Mouse (Mus musculus) midbrain, postnatal 0 days (tissue): ENCODE measurements around the gene Osbpl5. TPM values are rescaled to one million over a fixed set of nuclear protein-coding genes. Genes with fewer than 3 reads are reported as not detected.
A peak's percentile ranks its signal among the peaks of the same experiment; 100 is the strongest.

Experiments used
- ATAC-seq: fragments of 200-750 bp; cut with Nextera tagmentation; 2 replicates; pipeline ENCODE4 v1.8.0; 2017; ENCODE audit warnings: moderate number of reproducible peaks, mild to moderate bottlenecking, moderate TSS enrichment, moderate library complexity; ENCODE audit not compliant: low FRiP score
- DNase-seq: peaks from one replicate; pipeline ENCODE4 v3.0.0-alpha.2; 2015; ENCODE audit warnings: low spot score
- H3K27ac ChIP-seq: fragments of 300-500 bp; sonication (generic); 2 replicates; pipeline ENCODE4 v1.5.1; 2014; ENCODE audit warnings: low read depth, mild to moderate bottlenecking, low read length, mixed read lengths
- H3K27me3 ChIP-seq: fragments of 300-500 bp; sonication (generic); 2 replicates; pipeline ENCODE4 v1.6.1; 2014; ENCODE audit warnings: low read length, control low read depth, mixed read lengths; ENCODE audit not compliant: insufficient read depth
- H3K36me3 ChIP-seq: fragments of 300-500 bp; sonication (generic); 2 replicates; pipeline ENCODE4 v1.6.1; 2014; ENCODE audit warnings: low read length, control low read depth, mixed read lengths; ENCODE audit not compliant: insufficient read depth
- H3K4me1 ChIP-seq: fragments of 300-500 bp; sonication (generic); 2 replicates; pipeline ENCODE4 v1.6.1; 2014; ENCODE audit warnings: mild to moderate bottlenecking, control low read depth, antibody characterized with exemption, low read length, mixed read lengths; ENCODE audit not compliant: insufficient read depth
- H3K4me2 ChIP-seq: fragments of 300-500 bp; sonication (generic); 2 replicates; pipeline ENCODE4 v1.6.1; 2014; ENCODE audit warnings: low read depth, mild to moderate bottlenecking, low read length, mixed read lengths; ENCODE audit not compliant: poor library complexity, severe bottlenecking
- H3K4me3 ChIP-seq: fragments of 300-500 bp; sonication (generic); 2 replicates; pipeline ENCODE4 v1.5.1; 2014; ENCODE audit warnings: low read depth, mild to moderate bottlenecking, low read length, moderate library complexity
- H3K9ac ChIP-seq: fragments of 300-500 bp; sonication (generic); replicated peaks from 2 replicates; pipeline ENCODE4 v1.6.1; 2014; ENCODE audit warnings: mild to moderate bottlenecking, low read length, moderate library complexity, mixed read lengths; ENCODE audit not compliant: poor library complexity, severe bottlenecking
- H3K9me3 ChIP-seq: fragments of 300-500 bp; sonication (generic); 2 replicates; pipeline ENCODE4 v1.6.1; 2016; ENCODE audit warnings: low read length, control low read depth
- CTCF ChIP-seq: IDR thresholded peaks from 2 replicates; pipeline ENCODE4 v1.5.1; 2016; ENCODE audit warnings: antibody characterized with exemption, mild to moderate bottlenecking
- WGBS: fragments of 180-500 bp; shearing (Covaris S2); extraction: QIAGEN DNeasy Blood & Tissue Kit; methylation state at CpG from one replicate; pipeline ENCODE4 v1.1.7; 2014; 5-methylcytosine and 5-hydroxymethylcytosine counted together
- polyA plus RNA-seq: library from polyadenylated mRNA; unstranded; fragments of >200 nt; fragmentation: Nextera tagmentation; extraction: Ambion mirVana; gene quantifications from 2 replicates; pipeline ENCODE4 v1.2.1, GENCODE M21; 2015
- total RNA-seq: library from RNA; depleted of rRNA; stranded (reverse); fragments of >200 nt; gene quantifications from 2 replicates; pipeline ENCODE4 v1.2.3, GENCODE M21; 2014; rRNA removed

The Osbpl5 gene
- 47.7 and 52.6 TPM in 2 replicates for total RNA-seq
- 26.7 and 30.2 TPM in 2 replicates for polyA plus RNA-seq

DNA sequence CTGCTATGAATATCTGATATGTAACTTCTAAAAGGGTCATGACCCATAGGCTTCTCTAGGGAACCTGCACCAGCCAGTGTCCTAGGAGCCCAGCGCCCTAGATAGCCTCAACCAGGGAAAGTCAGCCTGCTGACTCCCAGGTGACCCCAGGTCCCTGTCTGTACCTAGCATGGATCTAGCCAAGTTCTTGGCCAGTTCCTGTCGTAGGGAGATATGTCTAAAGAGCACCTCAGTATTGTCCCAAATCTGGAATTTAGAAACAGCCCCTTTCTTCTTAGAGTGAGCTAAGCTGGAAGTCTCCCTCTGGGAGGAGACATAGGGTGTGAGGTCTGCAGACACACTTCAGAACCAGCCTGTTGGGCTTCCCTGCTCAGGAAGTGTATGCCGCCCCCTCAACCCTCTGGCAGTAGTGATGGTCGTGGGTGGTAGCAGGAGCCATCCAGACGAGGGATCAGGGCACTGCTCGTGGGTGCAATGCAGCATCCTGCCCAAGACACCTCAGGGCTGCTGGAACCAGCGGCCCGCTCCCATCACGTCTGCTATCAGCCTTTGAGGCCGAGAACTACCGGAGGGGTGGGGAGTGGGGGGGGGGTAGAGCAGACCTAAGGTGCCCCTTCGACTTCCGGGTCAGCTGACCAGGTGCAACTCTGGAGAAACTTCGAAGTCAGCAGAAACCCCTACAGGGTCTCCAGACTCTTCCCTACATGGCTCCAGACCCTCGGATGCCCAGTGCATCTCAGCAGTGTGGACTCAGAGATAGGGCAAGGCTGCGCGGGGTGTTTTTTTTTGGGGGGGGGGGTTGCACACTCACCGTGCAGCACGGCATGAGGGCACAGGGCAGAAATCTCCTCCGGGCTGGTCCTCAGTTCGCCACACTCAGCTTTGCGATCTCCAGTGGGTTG is at the start of gene Osbpl5:
Gene Osbpl5 (minus strand): TSS at position 861 of the 902 bp plus-strand sequence.
- Histone ChIP-seq H3K36me3 (no peaks in the 10 kb centered on the region), H3K27me3 (peaks cover 10% of the 10 kb centered on the region), H3K4me3 (peak within 1 kb of the TSS; percentile 30), H3K27ac (no peak within 1 kb of the TSS), H3K9me3 (no peaks in the 10 kb centered on the region), H3K4me1 (peaks cover 8% of the 10 kb centered on the region; the same call in 1 of the 2 replicates), H3K4me2 (peak within 1 kb of the TSS; percentile 60), H3K9ac (0 out of 2 replicates have a peak within 1 kb of the TSS, but pooled peaks have one; percentile 3)
- TF ChIP-seq CTCF = no peak
- DNase-seq = no peak
- peak; percentile 21 for ATAC-seq
- WGBS = 25% methylated on average over 22 of the region's 22 CpGs

DNA sequence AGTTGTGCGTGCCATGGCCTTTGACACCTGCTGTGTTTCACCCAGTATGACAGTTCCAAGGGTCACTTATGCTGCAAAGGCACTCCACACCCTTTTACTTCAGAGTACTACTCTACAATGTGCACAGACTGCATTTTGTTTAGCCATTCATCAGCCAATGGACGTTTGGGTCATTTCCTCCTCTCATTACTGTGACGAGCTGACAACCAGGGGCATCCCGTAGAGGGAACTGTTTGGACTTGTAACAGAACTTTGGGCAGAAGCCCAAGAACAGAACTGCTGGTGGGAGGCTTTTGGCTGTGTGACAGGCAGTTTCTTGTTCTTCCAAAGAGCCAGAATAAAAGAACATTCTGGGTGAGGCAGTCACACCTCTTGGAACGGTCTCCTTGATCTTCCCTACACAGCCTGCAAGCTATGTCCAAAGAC is 48.4 kb upstream of the Osbpl5 start:
- no peak for ATAC-seq
- H3K36me3 ChIP-seq = peaks cover 38% of the 10 kb centered on the region

DNA sequence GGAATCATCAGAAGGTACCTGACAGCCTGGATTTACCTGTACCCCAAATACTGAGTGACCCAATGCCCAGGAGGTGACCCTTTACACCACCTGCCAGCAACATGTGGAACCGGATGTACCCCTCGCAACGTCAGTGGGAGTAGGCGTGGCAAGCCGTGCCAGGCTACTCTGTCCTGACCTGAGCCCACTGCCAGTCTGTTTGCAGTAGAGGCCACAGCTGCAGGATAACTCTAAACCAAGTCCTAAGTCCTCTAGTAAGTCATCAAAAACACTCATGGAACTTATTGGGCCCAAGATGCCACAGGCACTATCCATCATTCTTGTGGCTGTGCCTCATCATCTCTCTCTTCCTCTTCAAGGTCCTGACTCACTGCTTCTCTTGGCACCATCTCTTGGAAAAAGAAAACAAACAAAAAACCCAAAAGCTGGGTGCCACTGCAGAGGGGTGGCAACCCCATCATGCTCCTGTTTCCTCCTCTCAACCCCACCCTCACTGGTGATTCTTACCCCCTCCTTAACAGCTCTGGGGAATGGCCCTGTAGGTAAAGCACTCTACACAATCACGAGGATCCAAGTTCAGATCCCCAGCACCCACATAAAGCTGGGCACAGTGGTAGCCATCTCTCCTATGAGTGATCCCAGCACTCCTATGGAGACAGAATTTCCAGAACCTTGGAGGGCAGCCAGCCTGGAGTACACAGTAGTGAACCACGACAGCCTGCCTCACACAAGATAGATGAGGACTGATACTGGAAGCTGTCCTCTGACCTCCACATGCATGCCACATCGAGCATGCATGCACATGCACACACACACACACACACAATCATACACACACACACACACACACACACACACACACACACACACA is 44.6 kb upstream of the Osbpl5 start:
- Histone ChIP-seq H3K36me3 (peaks cover 54% of the 10 kb centered on the region), H3K4me3 (no peak overlapping the region), H3K27ac (no peak overlapping the region), H3K9me3 (no peaks in the 10 kb centered on the region), H3K4me1 (no peaks in the 10 kb centered on the region), H3K9ac (no peak overlapping the region), H3K27me3 (no peaks in the 10 kb centered on the region), H3K4me2 (no peak overlapping the region)
- ATAC-seq (no peak), DNase-seq (no peak)
- no peak for TF ChIP-seq CTCF
- 91% methylated on average over 8 of the region's 8 CpGs for WGBS

More for the DNA sequence above, 48.4 kb upstream of the Osbpl5 start:
- no peak overlapping the region for H3K4me2 ChIP-seq
- TF ChIP-seq CTCF = no peak
- no peak overlapping the region for H3K27ac ChIP-seq
- 69% methylated on average over 5 of the region's 5 CpGs for WGBS
- no peaks in the 10 kb centered on the region for H3K9me3 ChIP-seq
- no peaks in the 10 kb centered on the region for H3K4me1 ChIP-seq
- peak; percentile 76 for DNase-seq
- H3K27me3 ChIP-seq = no peaks in the 10 kb centered on the region
- no peak overlapping the region for H3K9ac ChIP-seq
- no peak overlapping the region for H3K4me3 ChIP-seq

DNA sequence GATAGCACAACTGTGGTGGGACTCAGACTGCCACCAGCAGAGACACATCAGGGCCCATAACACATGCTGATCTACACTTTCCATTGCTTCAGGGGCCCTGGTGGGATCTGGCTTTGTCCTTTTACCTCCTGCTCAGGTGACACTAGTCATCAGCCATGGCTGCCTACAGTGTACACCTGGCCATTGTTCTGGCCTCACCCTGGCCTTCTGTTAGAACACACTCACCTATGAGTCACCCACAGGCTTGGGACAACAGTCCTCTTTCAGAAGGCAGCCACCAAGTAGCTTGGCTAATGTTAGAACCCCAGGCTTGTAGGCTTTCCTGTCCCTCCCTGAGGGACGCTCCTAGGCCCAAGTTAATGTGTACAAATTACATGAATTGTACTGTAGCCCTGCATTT is 44.0 kb upstream of the Osbpl5 start:
- Histone ChIP-seq H3K27ac (no peak overlapping the region), H3K36me3 (peaks cover 47% of the 10 kb centered on the region), H3K27me3 (no peaks in the 10 kb centered on the region), H3K9me3 (no peaks in the 10 kb centered on the region), H3K4me1 (no peaks in the 10 kb centered on the region), H3K4me2 (no peak overlapping the region), H3K9ac (no peak overlapping the region), H3K4me3 (no peak overlapping the region)
- 91% methylated on average over 1 of the region's 1 CpGs for WGBS
- ATAC-seq (no peak), DNase-seq (no peak)
- no peak for TF ChIP-seq CTCF

DNA sequence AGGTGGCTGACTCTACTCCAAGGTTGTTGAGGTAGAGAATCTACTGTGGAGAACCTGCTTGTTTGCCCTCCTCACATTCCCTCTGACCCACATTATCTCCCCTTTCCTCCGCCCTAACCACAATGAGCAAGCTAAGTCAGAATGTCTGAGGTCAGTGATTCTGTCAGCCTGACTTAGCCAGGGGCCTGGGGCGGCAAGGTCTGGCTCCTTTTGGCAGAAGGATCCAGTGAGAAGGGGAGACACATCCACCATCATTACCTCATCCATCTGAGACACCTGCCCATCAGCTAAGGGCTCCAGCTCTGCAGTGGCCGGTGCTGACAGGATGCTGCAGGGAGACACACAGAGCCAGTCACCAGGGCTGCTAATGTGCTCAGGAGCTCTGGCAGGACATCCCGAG is 42.0 kb upstream of the Osbpl5 start:
- Histone ChIP-seq H3K27me3 (no peaks in the 10 kb centered on the region), H3K4me2 (no peak overlapping the region), H3K9me3 (no peaks in the 10 kb centered on the region), H3K4me3 (no peak overlapping the region), H3K36me3 (peaks cover 48% of the 10 kb centered on the region), H3K4me1 (no peaks in the 10 kb centered on the region), H3K9ac (no peak overlapping the region), H3K27ac (no peak overlapping the region)
- DNase-seq (no peak), ATAC-seq (no peak)
- 85% methylated on average over 4 of the region's 4 CpGs for WGBS
- no peak for TF ChIP-seq CTCF
